Mouse (Mus musculus): ENCODE results near the gene A930018P22Rik. TPM values are rescaled to one million over a fixed set of nuclear protein-coding genes. Genes with fewer than 3 reads are reported as not detected.
"Not testable (repeated sequence)": the region's sequence is repeated elsewhere in the genome, so short reads cannot be mapped to it uniquely, and the experiment has no call there.

A930018P22Rik gene
- total RNA-seq, 2 experiments from 2014 or later, result 0.44 to 0.47 TPM

DNA sequence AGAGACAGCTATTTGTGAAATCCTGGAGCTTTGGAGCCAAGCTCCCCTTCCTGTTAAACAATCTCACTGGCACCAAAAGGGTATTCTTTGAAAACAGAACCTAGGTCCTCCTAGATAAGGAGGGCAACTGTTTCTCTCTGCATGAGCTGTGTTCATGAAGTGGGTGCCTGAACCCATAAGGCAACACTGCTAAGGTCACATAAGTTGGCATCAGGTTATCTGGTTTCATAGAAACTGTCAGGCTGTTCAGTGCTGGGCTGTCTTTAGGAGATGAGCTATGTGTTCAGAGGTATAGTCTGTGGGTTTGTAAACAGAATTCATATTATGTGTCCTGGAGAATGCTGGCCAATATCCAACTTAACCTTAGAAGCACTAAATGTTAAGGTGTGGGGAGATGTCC is 5.4 kb upstream of the A930018P22Rik start:
- not testable (repeated sequence) for DNase-seq (ENCODE audit: extremely low spot score in 1 of 2, low spot score in 1 of 2)

DNA sequence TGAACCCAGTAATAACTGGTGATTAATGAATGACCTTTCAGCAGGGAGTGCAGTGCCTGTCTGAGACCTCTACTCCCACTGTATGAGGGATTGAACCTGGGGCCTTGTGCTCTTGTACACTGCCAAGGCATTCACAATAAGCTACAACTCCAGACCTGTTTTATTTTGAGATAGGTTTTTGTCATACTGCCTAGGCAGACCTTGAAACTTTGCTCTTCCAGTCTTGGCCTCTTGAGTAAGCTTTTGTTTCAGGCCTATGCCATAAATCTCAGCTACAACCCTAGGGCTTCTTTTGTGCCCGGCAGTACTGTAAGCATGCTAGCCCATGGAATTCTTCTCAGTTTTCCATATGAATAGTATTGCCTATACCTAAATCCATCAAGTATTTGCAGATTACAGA is 3.5 kb upstream of the A930018P22Rik start:
- no peak for DNase-seq (ENCODE audit: extremely low spot score in 1 of 2, low spot score in 1 of 2)

DNA sequence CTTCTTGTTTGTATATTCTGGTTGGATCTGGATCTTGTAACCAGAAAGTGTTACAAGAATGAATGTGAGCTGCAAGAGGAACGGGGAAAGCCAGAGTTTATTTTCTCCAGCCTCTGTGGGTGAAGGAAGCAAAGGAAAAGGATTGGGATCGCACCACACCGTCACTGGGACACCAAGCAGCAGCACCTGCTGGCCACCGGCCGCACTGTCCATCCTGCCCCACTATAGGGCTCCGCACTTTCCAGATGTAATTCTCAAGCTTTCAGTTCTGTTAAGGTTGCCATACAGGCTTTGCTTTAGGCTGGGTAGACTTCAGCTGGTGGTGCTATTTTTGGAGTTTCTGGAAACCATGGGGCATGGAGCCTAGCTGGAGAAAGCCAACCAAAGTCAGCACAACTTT is 2.3 kb upstream of the A930018P22Rik start:
- DNase-seq (ENCODE audit: extremely low spot score in 1 of 2, low spot score in 1 of 2), result no peak

GRCm38 (mm10) chr2:104121681-104122504 is 676 bp upstream of the A930018P22Rik start:
- DNase-seq (ENCODE audit: extremely low spot score in 1 of 2, low spot score in 1 of 2), result no peak

DNA sequence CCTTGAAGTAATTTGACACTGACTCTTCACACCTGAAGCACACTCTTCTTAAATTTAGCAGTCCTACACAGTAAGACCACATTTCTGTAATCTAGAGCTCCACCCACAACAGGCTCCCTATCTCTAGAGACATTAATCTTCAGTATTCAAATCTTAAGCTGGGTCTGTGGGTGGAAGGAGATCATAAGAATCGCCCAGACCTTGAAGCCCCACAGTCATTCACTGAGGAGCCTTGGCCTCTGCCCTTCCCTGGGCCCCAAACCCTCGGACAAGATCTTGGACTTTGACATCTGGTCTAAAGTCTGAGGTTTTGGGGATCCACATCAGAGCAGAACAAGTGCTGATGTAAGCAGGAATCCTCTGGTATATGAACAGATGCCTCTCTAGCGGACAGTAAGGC is 971 bp downstream of the A930018P22Rik start:
- no peak for DNase-seq (ENCODE audit: extremely low spot score in 1 of 2, low spot score in 1 of 2)

- no peak for DNase-seq (ENCODE audit: extremely low spot score in 1 of 2, low spot score in 1 of 2)
Measured at GRCm38 (mm10) chr2:104124071-104124470, 1.5 kb downstream of the A930018P22Rik start.

DNA sequence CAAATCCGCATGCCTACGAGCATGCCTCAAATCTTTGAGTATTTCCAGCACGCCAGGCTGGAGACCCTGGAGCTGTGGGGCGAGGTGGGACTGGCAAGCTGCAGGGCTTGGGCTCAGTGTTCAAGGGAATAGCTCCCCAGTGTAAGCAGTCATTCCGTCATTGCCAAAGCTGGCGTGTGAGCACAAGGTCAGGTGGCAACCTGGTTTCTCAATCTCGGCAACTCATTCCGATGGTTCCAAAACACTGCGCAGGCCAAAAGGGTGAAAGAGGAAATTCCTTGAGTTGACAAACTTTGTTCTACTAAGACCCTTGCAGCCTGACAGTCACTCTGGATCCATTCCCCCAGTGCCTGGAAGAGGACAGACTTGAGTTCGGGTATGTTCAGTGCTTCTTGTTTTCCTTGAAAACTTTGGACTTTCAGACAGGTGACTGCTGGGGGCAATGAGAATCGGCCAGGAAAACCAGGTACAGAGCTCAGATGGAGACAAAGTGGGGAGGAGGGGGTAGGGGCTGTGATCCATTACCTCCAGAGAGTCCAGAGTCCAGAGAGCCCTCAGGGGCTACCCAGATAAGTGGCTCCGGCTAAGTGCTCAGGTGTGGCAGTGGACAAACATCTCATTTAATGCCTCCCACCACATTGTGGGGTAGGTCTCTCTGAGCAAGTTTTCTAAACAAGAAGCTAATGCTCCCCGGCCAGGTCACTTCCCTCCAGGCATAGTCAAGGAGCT is 6.4 kb downstream of the A930018P22Rik start:
- DNase-seq (ENCODE audit: extremely low spot score in 1 of 2, low spot score in 1 of 2), result no peak

DNA sequence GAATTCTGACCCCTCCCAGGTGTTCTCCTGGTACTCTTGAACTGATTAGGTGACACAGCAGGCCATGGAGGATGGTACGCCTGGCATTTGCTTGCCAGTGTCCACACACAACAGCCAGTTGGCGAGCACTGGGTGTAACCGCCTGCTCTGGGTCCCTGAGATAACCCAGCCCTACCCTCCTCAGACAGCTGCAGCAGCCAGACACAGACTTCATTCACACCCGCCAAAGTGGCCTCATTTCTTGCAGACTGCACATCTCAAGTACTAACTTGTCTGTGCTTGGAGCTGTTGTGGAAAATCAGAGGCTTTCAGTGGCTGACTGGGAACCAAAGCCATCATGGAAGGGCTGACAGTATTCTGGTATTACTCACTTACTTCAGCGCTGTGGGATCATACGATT is 7.6 kb downstream of the A930018P22Rik start:
- no peak for DNase-seq (ENCODE audit: extremely low spot score in 1 of 2, low spot score in 1 of 2)

GRCm38 (mm10) chr2:104130969-104131368 is 8.4 kb downstream of the A930018P22Rik start:
- DNase-seq (ENCODE audit: extremely low spot score in 1 of 2, low spot score in 1 of 2), result peak in 1 of 2 experiments; percentile 33

GRCm38 (mm10) chr2:104132266-104132859 is 9.8 kb downstream of the A930018P22Rik start:
- DNase-seq (ENCODE audit: extremely low spot score in 1 of 2, low spot score in 1 of 2), result no peak

DNA sequence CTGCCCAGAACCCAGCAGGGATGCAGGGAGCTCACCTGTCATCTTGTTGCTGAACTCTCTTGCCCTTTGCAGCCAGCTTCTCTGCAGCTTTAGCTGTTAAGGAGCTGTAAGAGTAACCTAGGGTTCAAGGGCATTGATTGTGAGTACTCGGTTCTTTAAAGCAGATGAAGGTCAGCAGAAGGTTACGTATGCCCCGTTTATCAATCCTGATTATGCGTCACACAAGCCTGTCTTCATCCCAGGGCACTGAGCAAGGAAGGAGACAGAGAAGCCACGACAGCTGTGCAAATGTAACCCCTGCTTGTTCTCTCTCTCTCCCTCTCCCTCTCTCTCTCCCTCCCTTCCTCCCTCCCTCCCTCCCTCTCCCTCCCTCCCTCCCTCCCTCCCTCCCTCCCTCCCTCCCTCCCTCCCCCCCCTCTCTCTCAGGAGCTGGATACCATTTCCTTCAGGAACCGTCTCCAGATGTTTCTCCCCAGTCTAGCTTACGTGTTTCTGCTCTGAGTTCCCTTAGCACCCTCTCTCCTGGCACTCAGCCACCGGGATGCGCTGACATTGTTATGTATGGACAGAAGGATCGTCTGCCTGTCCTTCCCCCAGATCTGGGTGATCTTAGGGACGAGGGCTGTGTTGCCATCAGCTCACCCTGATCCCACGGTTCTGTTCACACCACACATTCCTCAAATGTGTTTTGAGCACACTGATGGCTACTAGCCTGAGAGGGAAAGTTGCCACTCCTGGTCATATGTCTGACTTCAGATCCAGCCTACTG is 10.7 kb downstream of the A930018P22Rik start:
- DNase-seq (ENCODE audit: extremely low spot score in 1 of 2, low spot score in 1 of 2), result no peak

GRCm38 (mm10) chr2:104134150-104135056 is 11.8 kb downstream of the A930018P22Rik start:
- peak; percentile 44 to 47 for DNase-seq (ENCODE audit: extremely low spot score in 1 of 2, low spot score in 1 of 2)

GRCm38 (mm10) chr2:104135920-104136319 is 13.4 kb downstream of the A930018P22Rik start:
- no peak for DNase-seq (ENCODE audit: extremely low spot score in 1 of 2, low spot score in 1 of 2)

GRCm38 (mm10) chr2:104142140-104142539 is 19.6 kb downstream of the A930018P22Rik start:
- no peak for DNase-seq (ENCODE audit: extremely low spot score in 1 of 2, low spot score in 1 of 2)

DNA sequence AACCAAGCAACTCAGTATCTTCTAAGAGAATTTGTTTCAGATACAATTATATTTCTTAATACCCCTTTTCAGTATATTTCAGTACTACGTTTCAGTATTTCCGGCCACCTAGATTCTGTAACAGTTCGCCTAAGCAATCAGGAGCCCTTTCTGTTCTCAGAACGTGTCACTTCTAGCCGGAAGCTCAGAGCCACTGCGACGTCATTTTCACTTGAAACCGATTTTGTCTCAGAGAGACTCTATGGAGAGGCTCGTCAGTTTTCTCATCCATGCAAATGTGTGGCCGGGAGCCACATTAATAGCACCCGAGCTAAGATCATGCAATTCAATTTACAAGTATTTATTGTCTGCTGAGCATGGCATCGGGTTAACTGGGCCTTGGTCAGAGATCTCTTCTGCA is 21.4 kb downstream of the A930018P22Rik start:
- no peak for DNase-seq (ENCODE audit: extremely low spot score in 1 of 2, low spot score in 1 of 2)

DNA sequence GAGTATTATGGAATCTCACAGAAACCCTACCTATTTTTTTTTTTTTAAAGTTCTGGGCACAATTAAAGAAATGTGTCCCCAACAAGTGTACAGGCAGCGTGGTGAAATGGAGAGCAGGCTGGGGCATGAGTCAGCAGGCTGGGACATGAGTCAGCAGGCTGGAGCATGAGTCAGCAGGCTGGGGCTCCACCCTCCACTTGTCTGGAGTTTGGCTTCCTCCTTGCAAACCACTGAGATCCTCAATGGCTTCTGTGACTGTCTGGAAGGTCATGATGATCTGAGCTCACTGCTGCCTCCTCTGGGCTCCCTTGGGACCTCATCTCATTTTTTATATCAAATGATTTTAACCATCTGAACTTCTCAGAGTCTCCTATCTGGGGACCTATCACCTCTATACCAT is 23.4 kb downstream of the A930018P22Rik start:
- DNase-seq (ENCODE audit: extremely low spot score in 1 of 2, low spot score in 1 of 2), result no peak

DNA sequence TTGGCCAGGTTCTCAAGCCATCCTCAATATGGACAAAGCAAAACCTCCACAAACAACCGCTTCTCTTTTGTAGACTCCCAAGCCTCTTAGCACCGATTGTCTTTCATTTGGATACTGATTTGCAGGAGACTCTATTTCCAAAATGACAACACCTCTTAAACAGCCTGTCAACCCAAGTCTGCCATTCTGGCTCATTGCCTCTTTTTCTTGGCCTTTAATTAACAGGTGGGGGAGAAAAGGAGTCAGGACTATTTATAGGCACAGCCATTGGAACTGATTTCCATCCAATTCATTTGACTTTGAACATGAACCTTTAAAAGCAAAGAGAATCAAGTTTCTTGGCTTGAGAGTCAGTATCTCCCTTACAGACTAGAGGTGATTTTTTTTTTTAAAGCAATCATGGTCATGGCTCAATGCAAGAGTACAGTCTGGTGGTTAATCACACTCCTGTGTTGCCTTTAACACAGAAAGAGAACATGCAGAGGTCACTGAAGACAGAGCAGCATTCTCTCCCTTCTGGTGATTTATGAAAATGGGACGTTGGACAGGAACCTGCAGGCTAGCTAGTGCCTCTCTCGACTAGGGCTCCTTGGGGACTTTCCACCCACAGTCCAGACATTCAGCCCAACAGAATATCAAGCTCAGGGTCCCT is 25.5 kb downstream of the A930018P22Rik start:
- no peak for DNase-seq (ENCODE audit: extremely low spot score in 1 of 2, low spot score in 1 of 2)

DNA sequence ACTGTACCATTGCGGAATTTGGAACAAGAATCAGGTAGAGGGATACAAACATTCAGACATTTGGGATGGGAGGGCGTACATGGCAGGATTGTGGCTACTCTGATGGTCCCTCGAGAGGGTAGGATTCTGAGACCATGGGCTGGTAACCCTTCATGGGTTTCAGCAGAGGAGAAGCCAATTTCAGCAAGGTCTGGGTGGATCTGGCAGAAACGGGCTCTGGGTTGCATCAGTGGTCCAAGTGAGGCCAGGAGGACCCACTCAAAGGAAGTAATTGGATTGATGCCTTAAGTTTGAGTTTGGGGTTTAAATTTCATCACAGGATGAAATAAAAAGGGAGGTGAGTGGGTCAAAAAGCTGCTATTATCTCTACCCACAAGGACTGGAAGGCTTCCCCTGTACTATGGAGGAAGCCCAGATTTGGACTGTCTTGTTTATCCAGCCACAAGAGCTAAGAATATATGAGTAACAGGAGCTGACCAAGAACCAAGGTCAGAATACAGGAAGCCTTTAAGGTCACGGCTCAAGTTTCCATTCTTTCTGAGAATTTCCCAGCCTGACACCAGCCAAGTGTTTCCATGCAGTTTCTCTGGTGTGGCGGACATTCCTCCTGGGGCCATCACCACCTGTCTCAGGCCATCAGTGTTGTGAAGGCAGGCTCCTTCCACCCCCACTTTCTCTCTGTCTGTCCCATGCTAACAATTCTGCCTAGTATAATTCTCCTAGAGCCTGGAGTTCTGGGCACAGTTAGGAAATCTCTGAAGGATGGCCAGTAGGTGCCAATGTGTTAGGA is 28.2 kb downstream of the A930018P22Rik start:
- DNase-seq (ENCODE audit: extremely low spot score in 1 of 2, low spot score in 1 of 2), result no peak

All from layer of hippocampus, postnatal 25 days (tissue).